Mouse (Mus musculus) retina, postnatal 1 day (tissue): ENCODE results near the gene Meaf6.

Experiments
- DNase-seq: peaks from one replicate; pipeline ENCODE4 v3.0.0-alpha.2; 2012

Gene Meaf6

DNA sequence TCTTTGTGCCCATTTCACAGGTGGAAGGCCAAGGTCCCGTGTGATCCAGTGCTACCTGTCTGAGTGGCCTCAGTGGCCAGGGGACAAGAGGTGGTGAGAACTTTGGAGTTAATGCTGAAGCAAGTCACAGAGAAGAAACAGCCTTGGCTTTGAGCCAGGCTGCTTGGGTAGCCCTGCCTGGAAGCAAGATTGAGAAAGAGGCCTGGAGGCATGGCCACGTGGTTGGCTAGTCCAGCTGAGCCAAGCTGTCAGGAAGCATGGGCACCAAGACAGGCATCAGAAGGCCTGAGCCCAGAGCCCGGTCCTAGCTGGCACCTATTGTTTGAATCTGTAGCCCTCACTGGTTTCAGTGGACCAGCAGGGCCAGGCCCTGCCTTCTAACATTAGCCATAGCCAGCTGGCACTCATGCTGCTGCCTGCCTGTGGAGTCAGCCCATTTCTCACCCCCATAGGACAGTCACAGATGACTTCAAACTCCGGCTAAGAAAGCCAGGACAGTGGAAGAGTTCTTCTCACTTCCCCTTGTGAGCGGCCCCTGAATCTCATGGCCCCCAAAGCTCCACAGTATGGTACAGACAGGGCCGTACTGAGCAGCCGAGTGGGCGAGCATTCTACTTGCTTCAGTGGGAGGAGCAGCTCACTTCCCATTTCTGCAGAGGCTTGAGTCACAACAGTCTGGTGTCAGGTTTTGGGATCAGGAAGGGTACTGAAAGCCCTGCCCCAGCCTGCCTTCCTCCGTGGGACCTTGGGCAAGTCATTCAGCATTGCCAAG lies 31.3 kb downstream of the Meaf6 start:
- peak; percentile 37 for DNase-seq

DNA sequence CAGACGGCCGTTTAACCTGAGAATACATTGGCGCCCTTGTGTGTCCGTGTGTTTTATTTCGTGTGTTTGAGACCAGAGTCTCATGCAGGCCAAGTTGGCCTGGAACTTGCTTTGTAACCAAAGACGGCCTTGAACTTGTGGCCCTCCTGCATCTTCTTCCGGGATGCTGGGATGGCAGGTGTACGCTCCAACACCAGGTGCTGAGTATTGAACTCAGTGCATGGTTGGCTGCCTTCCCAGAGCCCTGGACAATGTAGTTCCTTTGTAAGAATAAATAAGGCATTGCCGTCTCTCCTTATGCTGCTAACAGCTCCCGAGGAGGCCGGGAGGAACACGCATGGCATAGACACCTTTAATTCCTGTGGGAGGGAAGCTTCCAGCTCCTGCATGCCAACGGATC lies 32.0 kb downstream of the Meaf6 start:
- no peak for DNase-seq

DNA sequence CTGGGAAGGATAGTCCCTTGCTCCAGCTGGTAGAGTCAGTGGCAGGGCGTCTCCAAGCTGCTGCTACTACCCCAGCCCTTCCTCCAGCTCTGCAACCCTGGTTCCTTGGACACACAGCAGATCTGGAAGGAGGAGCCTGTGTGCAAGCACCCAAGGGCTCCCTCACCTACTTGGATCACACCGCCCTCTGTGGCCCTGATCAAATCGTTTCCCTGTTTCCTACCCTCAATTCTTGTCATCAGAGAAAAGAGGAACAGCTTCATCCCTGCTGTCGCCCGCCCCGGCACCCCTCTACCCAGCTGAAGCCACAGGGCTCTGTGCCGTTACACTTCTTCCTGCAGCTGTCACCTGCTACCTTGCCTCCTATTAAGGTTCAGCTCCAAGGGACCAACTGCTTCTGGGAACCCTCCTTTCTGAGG lies 33.0 kb downstream of the Meaf6 start:
- DNase-seq = no peak

DNA sequence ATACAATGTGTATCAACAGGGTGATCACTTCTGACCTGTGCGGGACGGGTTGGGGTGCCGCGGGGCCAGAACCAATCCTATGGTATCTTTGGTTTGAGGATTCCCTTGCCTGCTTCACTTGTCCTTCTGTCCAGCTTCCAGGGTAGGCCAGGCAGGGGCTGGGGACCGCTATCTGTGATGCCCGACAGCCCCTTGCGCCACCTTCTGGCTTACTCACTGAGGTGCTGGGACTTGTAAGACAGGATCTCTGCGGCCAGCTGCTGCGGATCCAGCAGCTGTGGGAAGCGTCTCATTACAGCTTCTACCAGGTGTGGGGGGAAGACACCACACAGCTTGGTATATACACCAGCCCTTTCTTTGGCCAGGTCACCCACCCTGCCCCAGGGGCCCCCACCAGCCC lies 34.1 kb downstream of the Meaf6 start:
- peak; percentile 63 for DNase-seq

DNA sequence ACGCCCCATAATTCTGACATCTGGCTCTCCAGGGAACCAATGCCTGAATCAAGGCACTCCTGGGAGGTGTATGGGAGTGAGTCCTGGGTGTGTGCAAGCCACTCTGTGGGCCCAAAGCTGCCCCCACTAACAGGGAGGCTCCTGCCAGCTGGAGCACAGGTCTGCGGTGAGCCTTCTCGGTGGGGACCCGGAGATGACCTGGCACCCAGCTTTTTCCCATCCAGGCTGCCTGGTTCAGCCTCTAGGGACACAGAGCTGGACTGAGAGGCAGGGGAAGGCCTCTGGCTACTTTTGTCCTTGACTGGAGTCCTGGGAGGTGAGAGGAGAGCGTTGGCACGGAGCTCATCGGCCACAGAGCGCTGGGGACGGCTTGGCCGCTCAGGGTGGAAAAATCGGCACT lies 34.8 kb downstream of the Meaf6 start:
- DNase-seq = no peak

DNA sequence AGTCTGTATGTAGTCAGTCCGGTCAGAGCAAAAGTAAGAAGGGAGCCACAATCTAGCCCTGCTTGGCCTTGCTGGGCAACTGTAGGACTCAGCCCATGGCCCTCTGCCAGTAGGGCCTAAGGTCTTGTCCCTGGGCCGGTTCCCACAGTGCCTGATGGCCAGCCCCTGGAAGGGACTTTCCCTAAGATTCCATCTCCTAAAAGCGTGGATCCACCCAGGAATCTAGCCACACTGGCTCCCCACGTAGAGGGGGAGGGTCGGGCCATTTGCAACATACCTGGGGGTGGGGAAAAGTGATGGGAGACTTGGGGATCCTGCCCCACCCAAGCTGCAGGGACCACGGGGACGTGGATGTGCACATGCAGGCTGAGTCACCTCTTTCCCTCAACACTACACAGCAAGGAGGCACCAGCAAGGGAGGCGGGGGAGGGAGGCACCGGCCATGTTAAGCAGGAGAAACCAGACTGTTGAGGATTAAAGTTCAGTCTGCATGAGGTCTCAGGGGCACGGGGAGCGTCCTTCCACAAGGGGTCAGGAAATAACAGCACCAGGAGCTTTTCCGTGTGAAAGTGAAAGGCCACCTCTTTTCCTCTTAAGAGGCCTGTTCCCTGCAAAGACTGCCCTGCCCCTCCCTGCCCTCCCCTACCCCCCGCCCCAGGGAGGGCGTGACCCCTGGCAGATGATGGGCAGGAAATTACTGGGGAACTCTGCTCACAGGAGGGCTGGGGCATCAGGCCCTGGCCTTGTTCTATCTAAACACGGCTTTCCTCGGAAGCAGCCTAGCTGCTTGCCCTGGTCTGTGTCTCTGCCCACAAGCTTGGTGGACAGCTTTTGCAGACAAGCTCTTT lies 37.7 kb downstream of the Meaf6 start:
- peak; percentile 49 for DNase-seq

DNA sequence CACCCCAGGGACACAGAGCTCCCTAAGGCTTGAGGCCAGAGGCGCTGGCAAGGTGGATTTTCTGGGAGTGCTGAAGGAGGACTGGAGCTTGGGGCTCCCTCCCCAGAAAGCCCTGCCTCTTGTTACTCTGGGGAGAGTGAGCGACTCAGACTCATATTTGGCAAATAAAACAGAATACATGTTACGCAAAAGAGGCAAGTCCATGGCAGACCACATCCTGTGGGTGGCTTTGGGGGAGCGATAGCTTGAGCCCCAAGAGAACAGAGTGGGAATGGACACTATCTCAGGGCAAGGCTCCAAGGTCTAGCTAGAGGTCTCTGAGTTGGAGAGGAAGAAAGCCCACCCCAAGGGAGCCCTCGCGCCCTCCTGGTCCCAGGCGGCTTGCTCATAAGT lies 38.3 kb downstream of the Meaf6 start:
- no peak for DNase-seq

DNA sequence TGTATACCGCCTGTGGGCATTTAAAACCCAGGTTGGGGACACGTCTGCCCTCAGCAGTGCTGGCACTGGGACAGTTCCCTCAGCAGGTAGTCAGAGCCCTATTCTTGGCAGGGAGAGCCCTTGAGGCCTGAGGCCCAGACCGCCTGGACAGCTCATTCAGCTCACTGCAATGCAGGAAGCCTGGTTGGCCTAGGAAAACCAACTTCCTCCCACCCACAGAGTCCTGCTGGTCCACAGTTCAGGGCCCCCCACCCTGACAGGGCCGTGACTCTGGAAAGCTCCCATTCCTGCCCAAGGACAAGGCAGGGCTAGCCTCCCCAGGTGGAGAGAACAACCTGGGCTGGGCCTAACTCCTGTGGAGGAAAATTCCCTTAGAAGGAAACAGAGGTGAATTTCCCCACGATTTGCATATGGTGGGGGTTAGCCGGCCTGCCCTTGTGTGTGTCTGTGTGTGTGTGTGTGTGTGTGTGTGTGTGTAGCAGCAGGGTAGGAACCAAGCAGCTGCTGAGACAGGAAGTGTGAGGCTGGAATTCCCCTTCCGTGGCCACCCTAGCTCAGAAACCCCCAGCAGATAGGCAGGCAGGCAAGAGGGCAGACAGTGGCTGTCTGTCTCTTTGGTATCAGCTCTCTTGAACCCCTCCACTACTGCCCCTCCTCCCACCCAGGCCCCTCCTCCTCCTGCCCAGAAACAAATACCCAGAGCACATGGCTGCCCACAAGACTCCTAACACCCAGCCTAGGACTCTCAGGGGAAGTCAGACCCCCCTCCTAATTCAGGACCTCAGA lies 39.7 kb downstream of the Meaf6 start:
- DNase-seq = no peak

DNA sequence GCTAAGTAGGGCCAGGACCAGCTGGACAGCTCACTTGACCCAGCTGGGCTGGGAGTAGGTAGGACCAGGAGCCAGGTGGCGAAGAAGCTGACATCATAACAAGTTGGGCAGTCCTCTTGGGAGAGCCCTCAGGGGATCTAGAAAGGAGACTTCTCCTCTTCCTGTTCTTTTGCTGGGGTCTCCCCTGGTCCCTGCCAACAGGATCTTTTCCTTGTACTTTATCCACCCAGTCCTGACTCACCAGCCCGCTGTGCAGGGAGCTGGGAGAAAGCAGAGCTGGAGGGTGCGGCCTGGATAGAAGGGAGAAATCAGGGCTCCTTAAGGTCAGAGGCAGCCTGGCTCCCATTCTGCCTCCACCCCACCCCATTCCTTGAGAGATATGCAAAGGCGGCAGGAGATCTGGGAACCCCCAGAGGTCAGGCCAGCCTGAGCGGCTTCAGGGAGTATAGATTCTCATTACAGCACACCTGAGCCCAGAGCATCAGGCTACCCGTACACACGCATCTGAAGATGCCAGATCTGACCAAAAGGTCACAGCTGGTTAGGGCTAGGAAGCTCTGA lies 40.5 kb downstream of the Meaf6 start:
- no peak for DNase-seq

DNA sequence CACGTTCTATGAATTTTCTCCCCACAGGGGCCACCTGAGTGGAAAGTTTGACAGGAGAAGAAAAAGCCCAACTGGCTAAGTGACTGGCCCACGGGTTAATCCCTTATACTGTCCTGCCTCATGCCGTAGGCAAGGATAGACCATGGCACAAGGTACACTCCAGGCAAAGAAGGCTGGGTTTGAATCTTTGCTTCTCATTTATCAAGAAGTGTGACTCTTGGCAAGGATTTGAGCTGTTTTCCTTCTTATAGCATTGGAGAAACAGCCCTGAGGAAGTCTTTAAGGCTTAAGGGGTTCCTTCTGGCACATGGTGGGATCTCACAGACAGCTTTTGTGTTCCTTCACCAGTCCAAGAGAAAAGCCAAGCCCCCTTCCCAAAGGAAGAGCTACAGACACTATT lies 41.3 kb downstream of the Meaf6 start:
- no peak for DNase-seq

DNA sequence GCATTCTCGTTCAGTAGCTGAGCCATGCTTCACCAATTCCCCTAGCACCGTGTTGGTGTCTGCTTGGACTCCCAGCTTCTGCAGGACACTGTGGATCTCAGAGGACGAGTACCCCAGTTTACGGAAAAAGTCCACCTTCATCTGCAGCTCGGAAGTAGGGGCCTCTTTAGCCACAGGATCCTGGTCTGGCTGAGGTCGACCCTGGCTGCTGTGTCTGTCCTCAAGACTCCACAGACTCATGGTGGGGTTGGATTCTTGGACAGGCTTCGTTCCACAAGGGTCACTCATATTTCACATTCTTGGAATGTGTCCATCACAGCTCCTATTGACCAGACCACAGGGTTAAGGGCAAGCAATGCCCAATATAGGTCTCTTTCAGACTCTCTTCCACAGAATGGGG lies 41.8 kb downstream of the Meaf6 start:
- DNase-seq = no peak

DNA sequence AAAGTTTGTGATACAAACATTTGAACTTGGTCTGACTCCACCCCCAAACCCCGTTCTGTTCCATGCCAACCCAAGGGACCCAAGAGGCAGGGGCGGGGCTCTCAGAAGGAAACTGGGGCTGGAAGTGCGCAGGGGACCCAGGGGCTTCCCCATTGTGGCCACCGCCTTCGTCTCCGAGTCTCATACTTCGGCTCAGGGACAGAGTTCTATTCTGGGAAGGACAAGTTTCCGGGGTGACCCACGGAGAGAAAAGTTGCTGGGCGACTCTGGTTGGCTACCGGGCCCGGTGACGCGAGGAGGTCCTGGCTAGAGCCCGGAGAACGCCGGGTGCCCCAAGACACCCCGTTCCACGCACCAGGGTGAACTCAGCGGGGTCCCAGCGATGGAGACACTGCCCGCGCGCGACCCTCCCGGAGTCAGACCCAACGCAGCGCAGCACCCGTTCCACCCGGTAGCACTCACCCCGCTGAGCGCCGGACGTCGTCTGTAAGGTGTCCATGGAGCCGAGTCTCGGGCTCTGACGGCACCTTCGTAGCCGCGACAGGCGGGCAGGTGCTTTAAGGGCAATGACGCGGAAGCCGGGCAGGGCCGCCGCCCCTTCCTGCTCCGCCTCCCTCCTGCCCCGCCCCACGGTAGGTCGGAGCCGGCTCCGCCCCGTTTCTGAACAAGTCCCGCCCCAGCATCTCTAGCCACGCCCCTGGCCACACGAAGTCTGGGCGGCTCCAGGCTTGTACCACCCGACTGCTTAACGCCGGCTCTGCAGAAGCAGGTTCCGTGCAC lies 42.6 kb downstream of the Meaf6 start, which contains the start of gene Zc3h12a:
Zc3h12a (minus strand) TSS at position 536 of the 780 bp plus-strand sequence.
- peak; percentile 89 for DNase-seq

DNA sequence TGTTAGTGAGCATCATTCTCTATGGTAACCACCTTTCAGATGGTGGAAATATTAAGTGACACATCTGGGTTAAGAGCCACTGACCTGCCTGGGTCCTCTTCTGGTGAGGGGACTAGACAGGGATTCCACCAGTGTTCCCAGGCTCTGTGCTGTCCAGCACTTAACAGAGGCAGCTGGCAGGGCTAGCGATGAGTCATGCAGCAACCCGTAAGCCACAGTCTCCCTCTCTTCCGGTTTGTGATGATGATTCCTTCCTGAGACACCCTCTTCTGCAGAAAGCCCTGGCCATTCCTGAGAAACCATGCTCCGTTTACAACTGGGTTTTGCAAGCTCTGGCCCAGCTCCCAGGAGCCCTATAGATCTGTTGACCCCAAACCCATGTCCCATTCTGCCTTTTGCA lies 46.6 kb downstream of the Meaf6 start:
- DNase-seq = no peak

DNA sequence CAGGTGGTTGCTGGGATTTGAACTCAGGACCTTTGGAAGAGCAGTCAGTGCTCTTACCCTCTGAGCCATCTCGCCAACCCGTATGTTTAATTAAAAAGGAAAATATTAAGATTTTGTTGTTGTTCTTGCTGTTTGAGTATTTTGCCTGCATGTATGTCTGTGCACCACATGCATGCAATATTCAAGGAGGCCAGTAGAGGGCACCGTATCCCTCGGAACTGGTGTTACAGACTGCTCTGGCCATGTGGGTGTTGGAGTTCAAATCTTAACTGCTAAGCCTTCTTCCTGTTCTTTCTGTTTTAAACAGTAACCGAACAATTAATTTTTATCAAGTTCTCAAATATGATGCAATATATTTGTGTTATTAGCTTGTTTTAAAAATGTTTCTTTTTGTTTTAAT lies 47.5 kb downstream of the Meaf6 start:
- DNase-seq = peak; percentile 75

DNA sequence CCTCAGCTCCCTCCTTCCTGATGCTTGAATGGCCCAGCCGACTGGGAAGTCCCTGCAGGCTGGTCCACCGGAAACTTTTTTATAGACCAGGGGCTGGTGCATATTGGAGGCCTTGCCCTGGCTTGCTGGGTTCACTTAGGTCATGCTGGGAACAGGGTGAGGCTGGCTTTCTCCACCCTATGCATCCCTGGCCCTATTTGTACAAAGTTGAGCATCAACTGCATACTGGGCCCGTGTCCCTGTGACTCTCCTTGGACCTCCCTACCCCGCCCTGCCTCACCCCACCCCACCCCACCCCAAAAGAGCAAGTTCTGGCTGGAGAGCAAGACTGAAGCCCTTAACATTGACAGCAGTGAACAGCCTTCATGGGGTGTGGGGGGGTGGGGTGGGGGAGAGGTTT lies 49.3 kb downstream of the Meaf6 start:
- DNase-seq = no peak

DNA sequence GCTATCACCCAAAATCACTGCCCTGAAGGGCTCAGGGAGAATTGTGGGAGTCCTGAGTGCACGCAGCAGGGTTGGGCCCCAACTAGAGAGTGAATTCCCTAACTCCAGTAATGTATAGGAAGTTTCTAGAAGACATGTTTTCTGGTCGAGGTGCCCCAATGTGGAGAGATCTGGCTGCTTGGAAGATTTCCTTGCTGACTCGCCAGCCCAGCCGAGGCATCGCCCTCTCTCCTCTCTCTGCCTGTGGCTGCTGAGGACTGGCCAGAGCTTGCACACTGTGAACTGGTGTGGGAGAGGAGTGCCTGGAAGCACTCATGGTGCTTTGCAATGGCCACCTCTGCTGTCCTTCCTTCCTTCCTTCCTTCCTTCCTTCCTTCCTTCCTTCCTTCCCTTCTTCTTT lies 49.7 kb downstream of the Meaf6 start:
- no peak for DNase-seq

DNA sequence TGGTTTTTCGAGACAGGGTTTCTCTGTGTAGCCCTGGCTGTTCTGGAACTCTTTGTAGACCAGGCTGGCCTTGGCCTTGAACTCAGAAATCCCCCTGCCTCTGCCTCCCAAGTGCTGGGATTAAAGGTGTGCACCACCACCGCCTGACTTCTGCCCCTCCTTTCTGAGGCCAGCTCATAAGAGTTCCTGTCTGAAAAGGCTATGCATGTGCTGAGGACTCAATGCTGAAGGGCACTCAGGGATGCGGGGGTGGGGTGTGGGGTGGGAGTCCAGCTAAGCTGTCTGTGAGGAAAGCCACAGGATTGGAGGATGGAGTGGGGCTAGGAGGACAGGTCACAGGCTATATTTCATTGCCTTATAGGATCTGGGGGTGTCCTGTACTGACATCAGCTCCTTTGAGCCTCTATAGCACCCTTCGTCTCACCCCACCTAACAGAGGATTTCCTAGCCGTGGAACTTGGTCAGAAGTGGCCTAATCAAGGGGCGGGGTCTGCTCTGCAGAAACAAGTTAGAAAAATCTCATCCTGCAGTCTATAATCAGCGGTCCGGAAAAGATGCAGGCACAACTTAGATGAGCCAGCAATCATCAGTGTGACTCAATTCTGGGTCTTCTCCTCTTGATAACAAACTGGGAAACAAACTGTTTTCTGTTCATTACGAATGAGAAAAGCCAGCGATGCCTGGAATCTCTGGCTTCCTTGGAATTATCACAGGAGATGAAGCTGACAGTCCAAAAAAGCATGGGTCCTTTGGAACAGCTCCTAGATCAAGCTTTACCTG lies 50.3 kb downstream of the Meaf6 start:
- DNase-seq = no peak

DNA sequence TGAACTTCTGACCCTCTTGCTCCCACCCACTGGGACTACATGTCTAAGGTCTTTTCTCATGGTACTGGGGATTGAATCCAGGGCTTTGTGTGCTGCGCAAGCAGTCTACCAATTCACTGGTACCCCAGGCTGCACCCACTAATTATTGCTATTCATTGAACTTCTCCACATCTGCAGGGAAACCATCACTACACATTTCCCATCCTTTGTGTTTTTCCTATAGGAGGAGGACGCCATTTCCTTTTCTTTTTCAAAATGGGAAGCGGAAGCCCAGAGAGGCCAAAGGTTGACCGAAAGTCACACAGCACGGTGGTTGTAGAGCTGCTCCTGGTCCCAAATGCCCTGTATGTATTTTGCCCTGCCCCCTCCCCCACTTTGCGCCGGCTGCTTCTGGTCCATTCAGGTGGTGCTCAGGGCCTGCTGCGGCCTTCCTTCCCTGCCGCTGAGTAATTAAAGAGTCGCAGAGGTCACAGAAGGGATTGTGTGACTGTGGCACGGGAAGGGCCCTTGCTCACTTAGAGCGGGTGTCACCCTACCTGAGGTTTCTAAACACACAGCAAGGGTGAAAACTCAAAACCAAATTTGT lies 51.5 kb downstream of the Meaf6 start:
- no peak for DNase-seq

DNA sequence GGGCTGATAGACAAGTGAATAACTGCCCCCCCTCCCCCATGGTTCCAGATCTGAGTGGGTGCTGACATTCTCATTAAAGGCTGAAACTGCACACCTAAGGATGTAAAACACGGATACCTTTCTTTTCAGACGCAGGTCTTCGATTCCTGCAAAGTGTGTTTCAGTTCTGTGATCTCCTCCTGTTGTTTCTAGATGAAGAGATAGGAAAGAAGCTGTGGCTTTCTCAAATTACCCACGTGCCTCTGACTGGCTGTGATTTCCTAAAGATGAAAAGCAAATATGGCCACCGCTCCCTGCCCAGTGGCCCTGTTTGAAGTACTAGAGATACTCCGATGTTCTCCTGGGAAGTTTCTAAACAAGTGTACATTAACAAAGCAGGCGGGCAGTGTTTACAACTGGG lies 53.4 kb downstream of the Meaf6 start:
- no peak for DNase-seq

DNA sequence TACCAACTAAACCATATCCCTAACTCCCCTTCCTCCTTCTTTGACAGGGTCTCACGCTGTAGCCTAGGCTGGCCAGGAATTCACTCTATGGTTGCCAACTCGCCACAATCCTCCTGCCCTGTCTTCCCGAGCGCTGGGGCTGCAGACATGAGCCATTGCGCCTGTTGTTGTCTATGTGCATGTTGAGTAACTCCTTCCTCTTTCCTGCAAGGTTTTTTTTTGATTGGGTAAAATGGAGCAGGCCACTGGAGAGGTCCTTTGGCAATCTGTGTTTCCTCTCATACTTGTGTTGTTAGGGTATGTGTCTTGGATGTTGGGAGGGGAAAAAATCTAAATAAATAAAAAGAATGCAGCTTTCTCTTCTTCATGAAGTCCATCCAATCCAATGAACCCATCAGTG lies 59.3 kb downstream of the Meaf6 start:
- DNase-seq = no peak

DNA sequence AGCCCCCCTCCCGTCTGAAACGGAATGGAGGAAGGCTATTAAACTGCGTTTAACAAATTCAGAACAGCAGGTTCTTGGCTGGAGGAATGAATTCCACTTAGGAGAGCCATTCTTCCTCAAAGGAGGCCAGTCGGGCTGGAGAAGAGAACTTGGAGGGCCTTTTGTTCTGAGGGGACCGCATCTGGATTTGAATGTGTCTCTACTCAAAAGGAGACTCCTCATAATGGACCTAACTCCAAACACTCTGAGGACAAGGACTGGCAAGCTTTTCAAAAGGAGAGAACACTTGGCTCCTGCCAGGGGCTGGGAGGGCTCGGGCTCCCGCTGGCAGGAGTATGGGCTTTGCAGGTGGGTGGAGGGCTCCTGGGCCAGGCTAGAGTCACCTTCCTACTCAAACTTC lies 59.7 kb downstream of the Meaf6 start:
- no peak for DNase-seq
